Mouse (Mus musculus): ENCODE measurements around the gene Krtap2-4.

Gene Krtap2-4

DNA sequence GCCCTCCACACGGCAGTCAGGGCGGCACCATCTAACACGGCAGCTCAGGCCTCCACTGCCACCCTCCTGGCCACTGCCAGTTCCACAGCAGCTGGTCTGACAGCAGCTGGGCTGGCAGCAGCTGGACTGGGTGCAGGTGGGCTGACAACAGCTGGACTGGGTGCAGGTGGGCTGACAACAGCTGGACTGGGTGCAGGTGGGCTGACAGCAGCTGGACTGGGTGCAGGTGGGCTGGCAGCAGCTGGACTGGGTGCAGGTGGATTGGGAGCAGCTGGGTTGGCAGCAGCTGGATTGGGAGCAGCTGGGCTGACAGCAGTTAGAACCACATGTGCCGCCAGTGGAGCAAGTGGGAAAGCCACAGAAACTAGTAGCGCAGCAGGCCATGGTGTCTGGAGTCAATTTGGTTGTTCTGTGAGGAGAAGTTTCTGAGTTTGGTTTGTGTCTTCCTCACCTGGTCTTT, 31.4 kb downstream of the Krtap2-4 start, which contains the start of gene Krtap1-4:
Gene Krtap1-4 (minus strand): TSS at position 410 of the 460 bp plus-strand sequence.
- DNase-seq (ENCODE audit: low spot score in 2 of 2), result no peak

DNA sequence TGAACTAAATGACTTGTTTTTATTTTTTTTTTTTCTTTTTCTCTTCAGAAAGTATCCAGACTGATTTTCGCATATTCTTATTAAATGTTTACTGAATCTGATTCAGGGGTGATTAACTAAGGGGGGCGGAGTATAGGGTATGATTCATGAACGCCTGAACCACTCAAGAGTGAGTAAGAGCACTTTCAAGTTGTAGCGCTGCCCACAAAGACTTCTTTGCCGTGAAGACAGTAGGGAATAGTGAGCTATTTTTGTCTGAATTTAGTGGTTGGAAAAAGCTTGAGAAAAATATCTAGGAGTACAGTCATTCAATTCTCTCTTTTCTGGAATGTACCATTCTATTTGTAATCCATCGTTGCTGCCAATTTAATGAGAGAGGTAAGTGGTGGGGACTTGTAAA, 33.1 kb downstream of the Krtap2-4 start:
- DNase-seq (ENCODE audit: low spot score in 2 of 2), result no peak

DNA sequence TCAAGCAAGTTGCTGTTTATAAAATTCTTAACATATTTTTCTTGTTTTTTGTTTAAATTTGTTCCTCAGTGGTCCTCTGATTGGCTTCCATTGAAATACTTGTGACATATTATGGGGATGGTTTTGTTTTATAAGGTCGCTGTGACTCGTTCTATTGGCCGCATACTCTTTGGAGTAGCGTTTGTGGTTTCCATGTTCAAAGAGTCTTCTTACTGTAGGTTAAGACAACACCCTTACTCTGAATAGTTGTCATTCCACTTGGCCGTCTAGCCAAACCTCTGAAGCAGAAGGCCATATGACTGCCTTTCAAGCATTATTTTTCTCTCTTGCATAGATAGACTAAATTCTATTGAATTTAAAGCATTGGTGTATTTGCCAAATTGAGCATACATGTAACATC, 33.6 kb downstream of the Krtap2-4 start:
- DNase-seq (ENCODE audit: low spot score in 2 of 2), result no peak

DNA sequence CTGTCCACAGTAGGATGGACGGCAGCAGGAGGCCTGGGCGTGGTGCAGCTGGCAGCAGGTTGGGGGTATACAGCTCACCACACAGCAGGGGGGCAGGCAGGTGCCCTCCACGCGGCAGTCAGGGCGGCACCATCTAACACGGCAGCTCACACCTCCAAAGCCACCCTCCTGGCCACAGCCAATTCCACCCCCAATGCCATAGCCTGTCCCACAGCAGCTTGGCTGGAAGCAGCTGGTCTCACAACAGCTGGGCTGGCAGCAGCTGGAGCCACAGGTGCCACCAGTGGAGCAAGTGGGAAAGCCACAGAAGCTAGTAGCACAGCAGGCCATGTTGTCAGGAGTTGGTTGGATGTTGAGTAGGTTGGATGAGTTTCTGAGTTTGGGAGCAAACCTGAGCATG, 34.0 kb downstream of the Krtap2-4 start, which contains the start of gene Krtap1-5:
Gene Krtap1-5 (minus strand): TSS at position 381 of the 400 bp plus-strand sequence.
- DNase-seq (ENCODE audit: low spot score in 2 of 2), result no peak

DNA sequence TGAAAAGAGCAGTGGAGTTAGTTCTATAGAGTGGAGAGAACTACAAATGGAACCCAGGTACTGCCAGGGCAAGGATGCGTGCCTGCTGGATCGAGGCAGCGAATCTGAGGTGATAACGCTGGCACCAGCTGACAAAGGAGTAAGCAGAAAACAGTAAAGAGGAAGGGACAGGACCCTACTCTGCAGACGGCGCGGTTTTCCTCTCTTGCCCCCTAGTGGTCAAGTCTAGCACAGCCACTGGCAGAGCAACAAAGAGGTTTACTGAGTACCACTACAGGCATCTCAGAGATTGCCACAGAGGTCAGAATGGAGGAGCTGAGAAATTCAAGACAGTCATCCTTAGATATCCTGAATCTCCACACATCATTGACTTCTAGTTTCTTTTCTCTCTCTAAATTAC, 40.5 kb downstream of the Krtap2-4 start:
- DNase-seq (ENCODE audit: low spot score in 2 of 2), result peak; percentile 54 to 62

DNA sequence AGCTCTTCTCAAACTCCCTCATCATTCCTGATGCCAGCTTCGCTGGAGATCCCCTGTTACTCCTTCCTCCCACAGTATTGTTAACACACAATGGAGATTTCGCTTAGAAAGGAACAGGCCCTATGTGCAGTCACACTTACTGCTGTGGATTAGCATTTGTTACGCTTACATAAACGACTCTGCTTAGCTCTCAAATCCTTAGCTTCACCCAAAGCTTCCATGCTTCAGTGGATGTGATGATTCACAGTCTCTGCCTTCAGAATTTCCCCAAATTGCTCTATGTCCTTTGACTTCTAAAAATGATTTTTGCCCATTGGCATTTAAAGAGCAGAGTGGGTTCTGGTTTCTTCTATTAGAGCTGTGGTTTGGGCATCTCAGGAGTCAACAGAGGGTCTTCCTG, 41.5 kb downstream of the Krtap2-4 start:
- peak in 1 of 2 experiments; percentile 20 for DNase-seq (ENCODE audit: low spot score in 2 of 2)

DNA sequence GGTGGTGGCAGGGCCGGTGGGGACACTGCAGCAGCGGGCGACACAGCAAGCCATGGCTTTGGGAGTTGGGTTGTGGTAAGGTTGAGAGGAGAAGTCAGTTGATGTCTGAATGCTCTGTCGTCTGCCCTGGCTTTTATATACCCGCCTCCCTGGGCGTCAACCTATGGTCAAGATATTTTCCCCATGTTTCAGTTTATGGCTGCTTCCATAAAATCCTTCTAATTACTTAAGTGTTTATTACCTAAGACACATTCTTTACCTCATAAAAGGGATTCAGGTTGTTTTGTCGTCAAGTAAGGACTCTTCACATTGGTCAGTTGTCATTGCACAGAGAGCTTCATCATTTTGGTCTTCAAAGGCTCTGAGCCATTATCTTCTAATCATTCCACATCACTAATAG, 48.1 kb downstream of the Krtap2-4 start, which contains the start of gene Krtap3-1:
Gene Krtap3-1 (minus strand): TSS at position 101 of the 400 bp plus-strand sequence.
- DNase-seq (ENCODE audit: low spot score in 2 of 2), result no peak

Measured in frontal cortex, postnatal 36 days (tissue).